Mouse (Mus musculus) liver, embryonic 15.5 days (tissue): Measurements from ENCODE around the gene Slc4a8. TPM values are rescaled to one million over a fixed set of nuclear protein-coding genes. Genes with fewer than 3 reads are reported as not detected.
A peak's percentile ranks its signal among the peaks of the same experiment; 100 is the strongest.

Source experiments
- ATAC-seq: fragments of 200-750 bp; cut with Nextera tagmentation; 2 replicates; pipeline ENCODE4 v1.8.0; 2017; ENCODE audit warnings: moderate number of reproducible peaks, mild to moderate bottlenecking, moderate library complexity; ENCODE audit not compliant: insufficient read depth
- H3K27ac ChIP-seq: fragments of 300-500 bp; sonication (generic); replicated peaks from 2 replicates; pipeline ENCODE4 v1.5.1; 2015; ENCODE audit warnings: mild to moderate bottlenecking, inconsistent platforms
- H3K27me3 ChIP-seq: fragments of 300-500 bp; sonication (generic); 2 replicates; pipeline ENCODE4 v1.6.1; 2015; ENCODE audit warnings: mild to moderate bottlenecking, inconsistent platforms
- H3K36me3 ChIP-seq: fragments of 300-500 bp; sonication (generic); replicated peaks from 2 replicates; pipeline ENCODE4 v1.6.1; 2015; ENCODE audit warnings: moderate library complexity, mild to moderate bottlenecking, inconsistent platforms
- H3K4me1 ChIP-seq: fragments of 300-500 bp; sonication (generic); replicated peaks from 2 replicates; pipeline ENCODE4 v1.6.1; 2015; ENCODE audit warnings: inconsistent platforms
- H3K4me2 ChIP-seq: fragments of 300-500 bp; sonication (generic); 2 replicates; pipeline ENCODE4 v1.6.1; 2015; ENCODE audit warnings: moderate library complexity, mild to moderate bottlenecking, inconsistent platforms
- H3K4me3 ChIP-seq: fragments of 300-500 bp; sonication (generic); replicated peaks from 2 replicates; pipeline ENCODE4 v1.5.1; 2015; ENCODE audit warnings: mild to moderate bottlenecking, inconsistent platforms
- H3K9ac ChIP-seq: fragments of 300-500 bp; sonication (generic); 2 replicates; pipeline ENCODE4 v1.6.1; 2015; ENCODE audit warnings: moderate library complexity, mild to moderate bottlenecking, inconsistent platforms
- H3K9me3 ChIP-seq: fragments of 300-500 bp; sonication (generic); replicated peaks from 2 replicates; pipeline ENCODE4 v1.6.1; 2016; ENCODE audit warnings: inconsistent platforms
- WGBS: fragments of 180-500 bp; shearing (Covaris S2); methylation state at CpG from one replicate; pipeline ENCODE4 v1.1.7; 2015; ENCODE audit warnings: mixed read lengths; ENCODE audit not compliant: insufficient replicate concordance; 5-methylcytosine and 5-hydroxymethylcytosine counted together
- polyA plus RNA-seq: library from polyadenylated mRNA; unstranded; fragments of >200 nt; fragmentation: Nextera tagmentation; extraction: Ambion mirVana; gene quantifications from 2 replicates; pipeline ENCODE4 v1.2.1, GENCODE M21; 2015

Slc4a8 gene
- polyA plus RNA-seq, 1 experiment from 2014 or later: 0.25 TPM

DNA sequence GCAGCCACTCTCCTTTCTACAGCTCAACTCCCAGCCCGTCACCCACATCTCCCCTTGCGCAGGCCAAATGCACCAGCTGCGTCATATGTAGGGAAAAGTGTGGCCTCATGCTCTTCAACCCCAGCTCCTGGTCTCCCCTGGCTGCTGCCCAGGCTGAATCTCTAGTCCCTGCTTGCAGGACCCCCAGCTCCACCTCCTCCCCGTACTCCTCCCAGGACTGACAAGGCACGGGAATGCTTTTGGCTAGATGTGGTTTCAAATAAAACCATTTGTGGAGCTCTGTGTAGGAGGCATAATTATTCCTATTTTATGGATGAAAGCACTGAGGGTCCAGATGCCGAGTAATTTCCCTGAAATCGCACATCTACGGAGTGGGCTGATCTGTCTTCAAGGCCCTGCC lies 70.6 kb downstream of the Slc4a8 start:
- Histone ChIP-seq H3K4me3 (no peak overlapping the region), H3K27me3 (no peaks in the 10 kb centered on the region), H3K4me2 (no peak overlapping the region), H3K27ac (no peak overlapping the region), H3K9ac (no peak overlapping the region), H3K4me1 (no peaks in the 10 kb centered on the region), H3K36me3 (no peaks in the 10 kb centered on the region), H3K9me3 (no peaks in the 10 kb centered on the region)
- ATAC-seq: no peak
- WGBS: 72% methylated on average over 8 of the region's 8 CpGs

DNA sequence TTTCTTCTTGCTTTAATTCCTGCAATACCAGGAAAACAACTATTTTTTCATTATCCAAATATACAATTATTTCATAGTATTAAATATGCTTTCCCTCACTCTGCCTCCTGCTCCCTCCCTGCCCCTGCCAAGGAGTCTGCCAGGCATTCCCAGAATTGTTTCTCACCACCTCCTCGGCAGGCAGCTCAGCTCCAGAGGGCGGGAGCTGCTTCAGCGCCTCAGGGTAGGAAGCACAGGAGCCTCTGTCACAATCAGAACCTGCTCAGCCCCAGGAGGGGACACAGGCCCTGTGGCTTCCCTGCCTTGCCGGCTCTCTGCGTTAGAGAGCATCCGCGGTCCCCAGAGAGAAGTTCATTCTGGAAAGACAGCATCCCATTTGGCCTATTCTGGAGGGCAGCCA lies 71.2 kb downstream of the Slc4a8 start:
- Histone ChIP-seq H3K4me3 (no peak overlapping the region), H3K36me3 (no peaks in the 10 kb centered on the region), H3K9me3 (no peaks in the 10 kb centered on the region), H3K4me2 (no peak overlapping the region), H3K9ac (no peak overlapping the region), H3K4me1 (no peaks in the 10 kb centered on the region), H3K27ac (no peak overlapping the region), H3K27me3 (no peaks in the 10 kb centered on the region)
- ATAC-seq: no peak
- 48% methylated on average over 7 of the region's 7 CpGs for WGBS

DNA sequence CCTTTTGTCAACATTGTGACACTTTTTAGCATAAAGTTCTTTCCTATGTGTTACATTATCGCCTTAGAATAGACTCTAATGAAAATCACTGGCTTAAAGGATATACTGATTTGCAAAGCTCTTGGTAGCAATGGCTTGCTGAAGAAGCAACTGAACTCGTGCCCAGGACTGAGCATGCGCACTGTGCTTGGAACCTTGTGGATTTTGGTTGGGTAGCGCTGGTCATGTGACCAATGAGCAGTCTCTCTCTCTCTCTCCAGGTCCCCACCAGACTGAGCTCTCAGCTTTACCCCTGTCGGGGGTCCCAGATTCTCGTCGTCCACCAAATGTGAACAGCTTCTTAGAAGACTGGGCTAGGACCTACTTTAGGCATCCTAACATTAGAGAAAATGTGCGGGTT lies 75.2 kb downstream of the Slc4a8 start:
- no peak for ATAC-seq
- H3K4me1 ChIP-seq: no peaks in the 10 kb centered on the region
- H3K27me3 ChIP-seq: peaks cover 5% of the 10 kb centered on the region; the same call in 1 of the 2 replicates
- no peak overlapping the region for H3K4me3 ChIP-seq
- 62% methylated on average over 8 of the region's 8 CpGs for WGBS
- H3K36me3 ChIP-seq: no peaks in the 10 kb centered on the region
- no peak overlapping the region for H3K4me2 ChIP-seq
- H3K9ac ChIP-seq: no peak overlapping the region
- H3K9me3 ChIP-seq: no peaks in the 10 kb centered on the region
- no peak overlapping the region for H3K27ac ChIP-seq

DNA sequence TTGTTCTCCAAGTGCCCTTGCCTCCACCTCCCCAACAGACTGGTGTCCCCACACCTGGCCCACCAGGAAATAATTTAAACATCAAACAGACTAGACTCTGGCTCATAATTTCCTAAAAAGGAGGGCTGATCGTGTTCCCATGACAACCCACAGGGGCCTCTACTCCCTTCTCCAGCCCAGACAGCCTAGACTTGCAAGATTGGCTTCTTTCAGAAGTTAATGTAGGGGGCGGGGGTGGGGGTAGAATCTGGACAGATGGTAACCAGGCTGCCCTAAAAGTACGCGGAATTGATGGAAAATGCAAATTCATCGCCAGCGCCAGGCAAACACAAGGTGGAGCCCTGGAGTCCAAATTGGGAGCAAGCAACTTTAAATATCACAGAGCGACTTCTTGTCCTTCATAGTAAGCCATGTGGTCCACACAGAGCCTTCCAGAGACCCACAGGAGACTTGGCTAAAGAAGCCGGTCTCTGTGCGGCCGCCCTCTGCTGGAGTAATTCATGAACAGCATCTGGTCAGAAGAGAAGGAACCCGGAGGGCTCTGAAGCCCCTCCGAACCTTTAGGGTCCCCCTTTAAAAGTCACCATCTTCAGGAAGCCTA lies 77.2 kb downstream of the Slc4a8 start:
- no peak for ATAC-seq
- 31% methylated on average over 12 of the region's 12 CpGs for WGBS

DNA sequence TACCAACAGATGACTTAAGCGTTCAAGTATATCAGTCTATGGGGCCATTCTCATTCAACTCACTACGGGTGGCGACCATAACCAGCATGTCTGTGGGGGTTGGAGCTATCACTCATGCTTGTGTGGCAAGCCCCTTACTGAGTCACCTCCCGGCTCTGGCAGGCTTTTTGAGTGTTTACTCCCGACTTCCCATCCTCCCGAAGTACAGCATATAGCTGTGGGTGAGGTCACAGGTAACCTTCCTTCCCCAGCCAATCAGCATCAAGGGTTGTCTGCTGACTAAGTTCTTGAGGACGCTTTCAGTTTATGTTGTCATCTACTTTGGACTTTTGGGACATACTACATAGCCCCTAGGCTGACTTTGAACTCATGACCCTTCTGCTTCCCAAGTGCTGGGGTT lies 82.8 kb downstream of the Slc4a8 start:
- 62% methylated on average over 7 of the region's 7 CpGs for WGBS
- Histone ChIP-seq H3K9ac (no peak overlapping the region), H3K4me1 (no peaks in the 10 kb centered on the region), H3K27me3 (no peaks in the 10 kb centered on the region), H3K4me2 (no peak overlapping the region), H3K27ac (no peak overlapping the region), H3K36me3 (no peaks in the 10 kb centered on the region), H3K9me3 (no peaks in the 10 kb centered on the region), H3K4me3 (no peak overlapping the region)
- ATAC-seq: no peak

More for the DNA sequence above, 77.2 kb downstream of the Slc4a8 start:
- Histone ChIP-seq H3K9ac (no peak overlapping the region), H3K4me3 (no peak overlapping the region), H3K9me3 (no peaks in the 10 kb centered on the region), H3K4me1 (no peaks in the 10 kb centered on the region), H3K36me3 (no peaks in the 10 kb centered on the region), H3K4me2 (no peak overlapping the region), H3K27me3 (peaks cover 5% of the 10 kb centered on the region; the same call in 1 of the 2 replicates), H3K27ac (no peak overlapping the region)

DNA sequence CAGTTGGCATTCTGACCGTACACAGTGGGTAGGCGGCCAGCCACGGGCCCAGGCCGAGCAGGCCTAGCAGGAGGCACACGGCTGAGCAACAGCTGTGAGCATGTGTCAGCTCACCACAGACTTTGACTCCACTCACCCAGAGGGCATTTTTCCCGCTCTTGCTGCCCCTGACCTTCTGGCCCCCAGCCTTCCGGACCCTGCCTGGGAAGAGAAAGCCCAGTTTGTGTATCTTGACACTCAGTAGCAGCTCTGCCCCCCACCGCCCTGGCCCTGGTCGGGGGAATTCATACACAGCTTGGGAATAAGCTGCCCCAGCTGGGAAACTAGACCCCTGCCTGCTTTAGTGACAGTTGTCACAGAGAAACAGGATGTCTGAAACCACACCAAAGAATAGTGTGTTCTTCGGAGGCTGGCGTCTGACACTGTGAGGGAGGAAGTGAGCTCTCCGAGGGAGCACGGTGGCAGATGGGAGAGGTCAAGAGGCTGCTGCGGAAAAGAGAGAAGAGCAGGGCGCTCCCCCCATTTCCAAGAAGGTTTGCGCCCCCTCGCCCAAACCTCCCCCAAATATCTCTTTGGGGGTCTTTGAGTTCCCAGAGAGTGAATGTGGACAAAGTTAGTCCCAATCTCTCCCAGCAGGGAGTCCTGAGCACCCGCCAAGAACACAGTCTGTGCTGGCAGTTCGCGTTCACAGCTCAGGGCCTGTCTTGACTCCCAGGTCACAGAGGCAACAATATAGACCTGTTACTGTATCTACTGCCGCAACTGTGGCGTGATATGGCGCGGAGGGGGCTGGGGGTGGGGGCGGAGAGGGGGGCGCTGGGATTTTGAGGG lies 83.7 kb downstream of the Slc4a8 start:
- Histone ChIP-seq H3K9ac (no peak overlapping the region), H3K4me3 (no peak overlapping the region), H3K4me1 (no peaks in the 10 kb centered on the region), H3K4me2 (no peak overlapping the region), H3K36me3 (no peaks in the 10 kb centered on the region), H3K27ac (no peak overlapping the region), H3K27me3 (no peaks in the 10 kb centered on the region), H3K9me3 (no peaks in the 10 kb centered on the region)
- ATAC-seq: no peak
- 27% methylated on average over 26 of the region's 26 CpGs for WGBS

DNA sequence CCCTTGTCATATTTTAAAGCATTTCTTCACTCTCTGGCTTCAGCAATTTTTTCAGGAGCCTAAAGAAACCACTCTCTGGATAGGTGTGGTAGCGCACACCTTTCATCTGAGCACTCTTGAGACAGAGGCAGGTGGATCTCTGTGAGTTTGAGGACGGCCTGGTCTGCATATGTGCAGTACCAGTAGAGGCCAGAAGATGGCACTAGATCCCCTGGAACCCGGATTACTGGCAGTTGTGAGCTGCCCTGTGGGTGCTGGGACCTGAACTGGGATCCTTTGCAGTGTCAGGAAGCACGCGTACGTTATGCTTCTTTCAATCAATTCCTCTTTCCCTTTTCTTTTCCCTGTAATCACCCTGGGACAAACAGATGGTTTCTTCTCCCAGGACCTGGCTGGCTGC lies 85.6 kb downstream of the Slc4a8 start:
- Histone ChIP-seq H3K9me3 (no peaks in the 10 kb centered on the region), H3K9ac (no peak overlapping the region), H3K36me3 (no peaks in the 10 kb centered on the region), H3K4me3 (no peak overlapping the region), H3K27me3 (no peaks in the 10 kb centered on the region), H3K27ac (no peak overlapping the region), H3K4me1 (no peaks in the 10 kb centered on the region), H3K4me2 (no peak overlapping the region)
- ATAC-seq: no peak
- WGBS: 77% methylated on average over 6 of the region's 6 CpGs

DNA sequence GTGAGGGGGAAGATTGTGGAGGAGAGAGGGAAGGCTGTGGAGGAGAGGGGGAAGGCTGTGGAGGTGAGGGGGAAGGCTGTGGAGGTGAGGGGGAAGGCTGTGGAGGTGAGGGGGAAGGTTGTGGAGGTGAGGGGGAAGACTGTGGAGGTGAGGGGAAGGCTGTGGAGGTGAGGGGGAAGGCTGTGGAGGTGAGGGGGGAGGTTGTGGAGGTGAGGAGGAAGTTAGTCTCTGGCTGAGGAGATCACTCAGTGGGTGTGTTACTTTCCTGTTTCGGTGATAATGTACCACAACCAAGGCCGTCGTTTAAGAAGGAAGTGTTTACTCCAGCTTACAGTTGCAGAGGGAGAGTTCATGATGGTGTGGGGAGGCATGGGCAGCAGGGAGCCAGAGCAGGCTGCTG lies 96.0 kb downstream of the Slc4a8 start:
- H3K9me3 ChIP-seq: no peaks in the 10 kb centered on the region
- H3K4me1 ChIP-seq: no peaks in the 10 kb centered on the region
- ATAC-seq: no peak
- no peak overlapping the region for H3K4me2 ChIP-seq
- H3K9ac ChIP-seq: no peak overlapping the region
- 8% methylated on average over 3 of the region's 3 CpGs for WGBS
- no peak overlapping the region for H3K27ac ChIP-seq
- H3K4me3 ChIP-seq: no peak overlapping the region
- H3K36me3 ChIP-seq: no peaks in the 10 kb centered on the region
- peaks cover 5% of the 10 kb centered on the region; the same call in 1 of the 2 replicates for H3K27me3 ChIP-seq

DNA sequence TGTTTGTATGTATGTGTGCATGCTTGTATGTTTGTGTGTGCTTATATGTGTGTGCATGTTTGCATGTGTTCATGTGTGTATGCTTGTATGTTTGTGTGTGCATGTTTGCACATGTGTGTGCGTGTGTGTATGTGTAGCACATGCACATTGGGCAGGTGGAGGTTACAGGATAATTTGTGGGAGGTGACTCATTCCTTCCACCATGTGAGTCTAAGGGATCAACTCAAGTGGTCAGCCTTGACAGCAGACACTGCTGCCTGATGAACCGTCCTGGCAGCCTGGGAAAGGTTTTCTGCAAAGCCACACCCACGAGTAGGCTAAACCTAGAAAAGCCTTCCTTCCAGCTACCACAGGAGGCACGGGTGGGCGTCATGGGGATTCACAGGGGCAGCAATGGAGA lies 99.3 kb downstream of the Slc4a8 start:
- Histone ChIP-seq H3K36me3 (no peaks in the 10 kb centered on the region), H3K4me3 (no peak overlapping the region), H3K9ac (no peak overlapping the region), H3K27me3 (peaks cover 5% of the 10 kb centered on the region; the same call in 1 of the 2 replicates), H3K4me1 (no peaks in the 10 kb centered on the region), H3K9me3 (no peaks in the 10 kb centered on the region), H3K4me2 (no peak overlapping the region), H3K27ac (no peak overlapping the region)
- 21% methylated on average over 5 of the region's 5 CpGs for WGBS
- no peak for ATAC-seq

DNA sequence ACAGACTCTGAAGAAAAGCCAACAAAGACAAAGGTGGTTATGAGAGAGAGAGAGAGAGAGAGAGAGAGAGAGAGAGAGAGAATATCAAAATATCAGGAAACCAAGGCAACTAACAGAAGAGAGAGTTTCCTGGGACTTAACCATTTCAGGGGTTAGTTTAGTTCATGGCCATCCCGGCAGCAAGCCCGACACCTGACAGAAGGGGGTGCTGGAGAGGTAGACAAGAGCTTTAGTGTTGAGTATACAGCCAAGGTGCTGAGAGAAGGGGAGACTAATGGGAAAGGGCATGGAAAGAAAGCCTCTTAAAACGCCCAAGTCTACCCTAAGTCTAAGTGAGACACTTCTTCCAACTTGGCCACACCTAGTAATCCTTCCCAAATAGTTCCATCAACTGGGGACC lies 104.0 kb downstream of the Slc4a8 start:
- WGBS: 34% methylated on average over 3 of the region's 3 CpGs
- Histone ChIP-seq H3K36me3 (no peaks in the 10 kb centered on the region), H3K9me3 (no peaks in the 10 kb centered on the region), H3K9ac (no peak overlapping the region), H3K4me1 (peaks cover 4% of the 10 kb centered on the region; the same call in 1 of the 2 replicates), H3K27ac (no peak overlapping the region), H3K4me2 (no peak overlapping the region), H3K4me3 (no peak overlapping the region), H3K27me3 (peaks cover 32% of the 10 kb centered on the region)
- no peak for ATAC-seq

DNA sequence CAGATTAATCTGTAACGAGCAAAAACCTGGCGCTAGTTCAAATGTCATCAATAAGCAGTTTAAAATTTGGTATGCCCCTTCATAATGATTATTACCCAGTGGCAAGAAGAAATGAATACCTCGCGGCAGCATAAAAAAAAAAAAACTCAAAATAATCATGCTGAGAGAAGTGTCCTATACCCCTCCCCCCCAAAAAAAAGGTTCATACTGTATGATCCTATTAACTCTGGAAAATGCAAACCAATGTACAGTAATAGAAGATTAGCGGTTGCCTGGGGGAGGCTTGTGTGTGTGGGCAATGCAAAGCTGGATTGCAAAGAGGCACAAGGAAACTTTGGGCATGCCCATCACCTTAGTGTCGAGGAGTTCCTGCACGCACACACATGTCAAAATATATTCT lies 108.0 kb downstream of the Slc4a8 start, which contains the start of gene Scn8a:
TSS of gene Scn8a (plus strand) at position 301 of the 400 bp plus-strand sequence.
- peaks cover 67% of the 10 kb centered on the region for H3K27me3 ChIP-seq

More for the DNA sequence above, 108.0 kb downstream of the Slc4a8 start, which contains the start of gene Scn8a:
- peaks cover 10% of the 10 kb centered on the region; the same call in 1 of the 2 replicates for H3K4me1 ChIP-seq
- H3K27ac ChIP-seq: no peak within 1 kb of the TSS
- ATAC-seq: no peak
- H3K9me3 ChIP-seq: no peaks in the 10 kb centered on the region
- H3K9ac ChIP-seq: no peak within 1 kb of the TSS
- peak within 1 kb of the TSS; percentile 33 for H3K4me3 ChIP-seq
- WGBS: 51% methylated on average over 7 of the region's 7 CpGs
- no peaks in the 10 kb centered on the region for H3K36me3 ChIP-seq
- peak within 1 kb of the TSS; percentile 63 for H3K4me2 ChIP-seq
